34 mouse cellular contexts compared by ENCODE assay signal in genomic region chr4:82961024-82961423, GRCm38 (mm10).
"Had no signal": no experiment of that assay in that cellular context is flagged by ENCODE, and none has a peak within 500 bp of the region (broad histone marks: within the 10 kb centered on the region; RNA-seq: fewer than 3 reads in every experiment).

No protein-coding gene starts in this region.

- H3K4me3 ChIP-seq: heart, embryonic 10.5 days; heart, embryonic 12.5 days; heart, embryonic 13.5 days; heart, embryonic 15.5 days; hindbrain, embryonic 10.5 days; hindbrain, embryonic 12.5 days; hindbrain, embryonic 13.5 days; hindbrain, embryonic 15.5 days; intestine, embryonic 15.5 days; kidney, embryonic 15.5 days; layer of hippocampus, adult 2 months had no signal

- H3K4me2 ChIP-seq: heart, embryonic 11.5 days; heart, embryonic 12.5 days; heart, embryonic 13.5 days; heart, embryonic 15.5 days; hindbrain, embryonic 12.5 days; hindbrain, embryonic 13.5 days; hindbrain, embryonic 14.5 days; hindbrain, embryonic 15.5 days; intestine, embryonic 15.5 days; kidney, embryonic 15.5 days had no signal

- H3K36me3 ChIP-seq: heart, embryonic 15.5 days; hindbrain, embryonic 12.5 days; hindbrain, embryonic 13.5 days; hindbrain, embryonic 15.5 days; intestine, embryonic 15.5 days had no signal

- H3K27me3 ChIP-seq: heart, embryonic 12.5 days; heart, embryonic 13.5 days; heart, embryonic 15.5 days; hindbrain, embryonic 12.5 days; hindbrain, embryonic 13.5 days; hindbrain, embryonic 15.5 days; intestine, embryonic 15.5 days; kidney, embryonic 15.5 days had no signal

- H3K9ac ChIP-seq: heart, embryonic 12.5 days; heart, embryonic 13.5 days; heart, embryonic 15.5 days; hindbrain, embryonic 12.5 days; hindbrain, embryonic 13.5 days; hindbrain, embryonic 14.5 days; hindbrain, embryonic 15.5 days; intestine, embryonic 15.5 days; kidney, embryonic 15.5 days had no signal

- H3K9me3 ChIP-seq: heart, embryonic 10.5 days; heart, embryonic 12.5 days; heart, embryonic 13.5 days; heart, embryonic 15.5 days; hindbrain, embryonic 10.5 days; hindbrain, embryonic 12.5 days; hindbrain, embryonic 13.5 days; hindbrain, embryonic 15.5 days; intestine, embryonic 15.5 days; kidney, embryonic 15.5 days had no signal

- H3K4me1 ChIP-seq: heart, embryonic 10.5 days; heart, embryonic 12.5 days; heart, embryonic 13.5 days; heart, embryonic 15.5 days; hindbrain, embryonic 10.5 days; intestine, embryonic 15.5 days; kidney, embryonic 15.5 days had no signal

- ATAC-seq: hindbrain, embryonic 16.5 days; inflammation-experienced regulatory T-cells, adult 6 months; intestine, embryonic 15.5 days; intestine, embryonic 16.5 days; intestine, postnatal 0 days had no signal

- H3K27ac ChIP-seq: heart, embryonic 10.5 days; heart, embryonic 13.5 days; heart, embryonic 15.5 days; hindbrain, embryonic 10.5 days; hindbrain, embryonic 12.5 days; hindbrain, embryonic 13.5 days; hindbrain, embryonic 14.5 days; hindbrain, embryonic 15.5 days; intestine, embryonic 15.5 days; kidney, embryonic 15.5 days; kidney, postnatal 0 days; layer of hippocampus, adult 2 months had no signal

- DNase-seq: heart, postnatal 10 days; heart, postnatal 14 days; heart, postnatal 36 days; heart, postnatal 4 days; kidney, adult 11 months; kidney, adult 18-20 months; kidney, adult 2 months; kidney, adult 8-10 months; kidney, adult 9 months; kidney, postnatal 10 days; kidney, postnatal 14 days; kidney, postnatal 25 days; kidney, postnatal 36 days; kidney, postnatal 4 days; layer of hippocampus, adult 9-11 months; layer of hippocampus, postnatal 36 days had no signal
